Mouse (Mus musculus) intestine, embryonic 14.5 days (tissue): Measurements from ENCODE around the gene Gid8. TPM values are rescaled to one million over a fixed set of nuclear protein-coding genes. Genes with fewer than 3 reads are reported as not detected.

ENCODE experiments used
- ATAC-seq: fragments of 200-750 bp; cut with Nextera tagmentation; replicated peaks from 2 replicates; pipeline ENCODE4 v1.8.0; 2017; ENCODE audit warnings: low read depth, moderate number of reproducible peaks, moderate TSS enrichment, moderate library complexity; ENCODE audit not compliant: low FRiP score, low TSS enrichment
- DNase-seq: peaks from one replicate; pipeline ENCODE4 v3.0.0-alpha.2; 2018; ENCODE audit warnings: low spot score
- H3K27ac ChIP-seq: fragments of 300-500 bp; sonication (generic); 2 replicates; pipeline ENCODE4 v1.5.1; 2014; ENCODE audit warnings: low read depth, mild to moderate bottlenecking, control low read depth
- H3K27me3 ChIP-seq: fragments of 300-500 bp; sonication (generic); replicated peaks from 2 replicates; pipeline ENCODE4 v1.6.1; 2014; ENCODE audit warnings: low read length, control low read depth; ENCODE audit not compliant: control insufficient read depth, insufficient read depth
- H3K36me3 ChIP-seq: fragments of 300-500 bp; sonication (generic); 2 replicates; pipeline ENCODE4 v1.6.1; 2014; ENCODE audit warnings: low read length, control low read depth; ENCODE audit not compliant: control insufficient read depth, insufficient read depth
- H3K4me1 ChIP-seq: fragments of 300-500 bp; sonication (generic); replicated peaks from 2 replicates; pipeline ENCODE4 v1.6.1; 2014; ENCODE audit warnings: low read length, control low read depth, mixed read lengths; ENCODE audit not compliant: control insufficient read depth, insufficient read depth
- H3K4me2 ChIP-seq: fragments of 300-500 bp; sonication (generic); 2 replicates; pipeline ENCODE4 v1.6.1; 2014; ENCODE audit warnings: low read length
- H3K4me3 ChIP-seq: fragments of 300-500 bp; sonication (generic); 2 replicates; pipeline ENCODE4 v1.5.1; 2014; ENCODE audit warnings: low read depth, low read length, control low read depth, mixed read lengths
- H3K9ac ChIP-seq: fragments of 300-500 bp; sonication (generic); 2 replicates; pipeline ENCODE4 v1.6.1; 2014; ENCODE audit warnings: mild to moderate bottlenecking, low read length
- H3K9me3 ChIP-seq: fragments of 300-500 bp; sonication (generic); 2 replicates; pipeline ENCODE4 v1.6.1; 2016; ENCODE audit warnings: low read length, control low read depth; ENCODE audit not compliant: control insufficient read depth
- WGBS: fragments of 180-500 bp; shearing (Covaris S2); extraction: QIAGEN DNeasy Blood & Tissue Kit; methylation state at CpG from one replicate; pipeline ENCODE4 v1.1.7; 2014; 5-methylcytosine and 5-hydroxymethylcytosine counted together
- polyA plus RNA-seq: library from polyadenylated mRNA; unstranded; fragments of >200 nt; fragmentation: Nextera tagmentation; extraction: Ambion mirVana; gene quantifications from 2 replicates; pipeline ENCODE4 v1.2.1, GENCODE M21; 2014

Gene Gid8
- polyA plus RNA-seq, 1 experiment from 2014 or later, result 52.0 TPM

DNA sequence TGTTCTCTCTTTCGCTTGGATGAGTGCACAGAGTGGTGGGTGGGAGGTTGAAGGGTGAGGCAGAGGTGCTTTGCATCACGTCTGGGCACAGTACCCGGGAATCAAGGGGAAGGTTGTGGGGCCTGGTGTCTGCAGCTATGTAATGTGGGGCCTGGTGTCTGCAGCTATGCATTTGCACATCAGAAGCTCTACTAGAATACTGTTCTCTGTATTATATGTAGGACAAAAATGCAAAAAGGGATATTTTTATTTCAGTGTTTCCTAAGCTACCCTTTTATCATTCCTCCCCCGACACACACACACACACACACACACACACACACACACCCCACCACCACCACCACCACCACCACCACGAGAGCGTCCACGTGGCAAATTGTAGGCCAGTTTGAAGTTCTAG lies 25.3 kb downstream of the Gid8 start:
- Histone ChIP-seq H3K27me3 (no peaks in the 10 kb centered on the region), H3K4me2 (no peak overlapping the region), H3K9me3 (no peaks in the 10 kb centered on the region), H3K4me3 (no peak overlapping the region), H3K27ac (no peak overlapping the region), H3K4me1 (no peaks in the 10 kb centered on the region), H3K9ac (no peak overlapping the region), H3K36me3 (no peaks in the 10 kb centered on the region)
- DNase-seq, result no peak
- no peak for ATAC-seq
- 79% methylated on average over 7 of the region's 7 CpGs for WGBS

DNA sequence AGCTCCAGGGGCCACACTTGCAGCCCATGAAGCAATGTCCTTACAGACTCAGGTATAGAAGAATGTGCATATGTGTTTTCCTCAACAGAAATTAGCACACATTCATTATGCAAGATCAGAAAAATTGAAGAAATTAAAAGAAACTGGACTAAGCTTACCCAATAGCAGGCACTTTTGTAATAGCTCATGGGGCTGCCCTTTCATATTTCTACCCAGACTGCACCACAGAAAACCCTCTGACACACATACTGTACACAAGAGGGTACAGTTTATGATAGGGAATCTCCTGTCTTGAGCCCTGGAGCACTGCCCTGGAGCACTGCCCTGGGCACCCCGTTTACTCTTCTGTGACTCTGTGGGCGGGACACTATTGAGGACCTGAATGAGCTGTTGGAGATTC lies 28.1 kb downstream of the Gid8 start:
- DNase-seq, result no peak
- WGBS, result 66% methylated on average over 2 of the region's 2 CpGs
- H3K27ac ChIP-seq, result no peak overlapping the region
- no peaks in the 10 kb centered on the region for H3K27me3 ChIP-seq
- no peaks in the 10 kb centered on the region for H3K9me3 ChIP-seq
- H3K4me2 ChIP-seq, result no peak overlapping the region
- no peak overlapping the region for H3K9ac ChIP-seq
- no peaks in the 10 kb centered on the region for H3K4me1 ChIP-seq
- H3K4me3 ChIP-seq, result no peak overlapping the region
- no peak for ATAC-seq
- H3K36me3 ChIP-seq, result no peaks in the 10 kb centered on the region

DNA sequence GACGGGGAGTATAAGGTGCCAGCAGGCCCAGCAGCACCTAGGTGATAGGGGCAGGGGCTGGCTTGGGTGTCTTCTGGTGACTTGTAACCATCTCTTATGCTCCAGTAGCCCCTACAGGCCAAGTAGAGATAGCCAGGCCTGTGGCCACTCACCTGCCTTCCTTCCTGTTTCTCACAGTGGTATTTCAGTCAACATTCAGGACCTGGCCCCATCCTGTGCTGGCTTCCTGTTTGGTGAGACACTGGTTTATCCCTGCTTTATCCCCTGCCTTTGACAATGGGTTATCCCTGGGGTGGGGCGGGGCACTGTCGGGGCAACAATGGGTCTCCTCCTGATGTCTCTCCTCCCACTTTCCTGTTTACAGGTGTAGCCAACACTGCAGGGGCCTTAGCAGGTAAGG lies 30.4 kb downstream of the Gid8 start:
- no peak for DNase-seq
- no peak overlapping the region for H3K4me2 ChIP-seq
- H3K4me3 ChIP-seq, result no peak overlapping the region
- H3K36me3 ChIP-seq, result no peaks in the 10 kb centered on the region
- no peaks in the 10 kb centered on the region for H3K27me3 ChIP-seq
- no peak overlapping the region for H3K9ac ChIP-seq
- no peak for ATAC-seq
- WGBS, result 26% methylated on average over 3 of the region's 3 CpGs
- H3K27ac ChIP-seq, result no peak overlapping the region
- H3K9me3 ChIP-seq, result no peaks in the 10 kb centered on the region
- H3K4me1 ChIP-seq, result no peaks in the 10 kb centered on the region

DNA sequence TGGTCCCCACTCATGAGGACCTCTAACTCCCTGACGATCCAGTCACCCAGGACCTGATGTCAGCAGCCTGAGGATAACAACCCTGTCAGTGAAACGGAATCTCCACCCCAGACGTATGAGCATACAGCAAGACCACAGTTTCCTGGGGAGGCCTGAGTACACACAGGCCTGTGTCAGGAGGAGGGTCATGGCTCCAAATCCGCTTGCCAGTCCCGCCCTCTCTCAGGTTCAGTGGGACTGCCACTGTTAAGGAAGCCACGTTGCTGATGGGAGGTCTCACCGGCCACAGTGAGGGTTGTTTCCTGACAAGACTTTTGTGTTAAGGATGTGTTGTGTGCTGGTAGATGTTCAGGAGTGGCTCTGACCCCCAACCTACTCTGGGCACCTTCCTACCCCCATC lies 31.5 kb downstream of the Gid8 start:
- no peaks in the 10 kb centered on the region for H3K9me3 ChIP-seq
- H3K27ac ChIP-seq, result no peak overlapping the region
- H3K4me2 ChIP-seq, result no peak overlapping the region
- no peak overlapping the region for H3K9ac ChIP-seq
- ATAC-seq (no peak), DNase-seq (no peak)
- no peaks in the 10 kb centered on the region for H3K4me1 ChIP-seq
- H3K4me3 ChIP-seq, result no peak overlapping the region
- 65% methylated on average over 7 of the region's 7 CpGs for WGBS
- no peaks in the 10 kb centered on the region for H3K27me3 ChIP-seq
- no peaks in the 10 kb centered on the region for H3K36me3 ChIP-seq

DNA sequence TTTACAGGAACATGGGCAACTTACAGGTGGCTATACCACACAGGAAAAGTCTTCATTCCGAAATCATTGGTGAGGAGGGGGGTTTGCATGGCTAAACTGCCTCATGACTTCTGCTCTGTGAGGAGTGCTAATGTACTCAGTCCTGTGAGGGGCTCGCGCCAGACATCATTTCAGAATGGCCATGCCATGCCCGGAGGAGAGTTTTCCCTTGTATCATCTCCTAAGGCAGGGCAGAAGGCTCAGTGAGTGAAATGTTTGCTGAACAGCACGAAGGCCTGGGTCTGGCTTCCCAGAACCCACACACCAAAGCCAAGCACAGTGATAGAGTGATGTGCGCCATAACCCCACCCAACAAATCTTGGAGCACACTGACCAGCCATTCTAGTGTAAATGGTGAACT lies 32.9 kb downstream of the Gid8 start:
- H3K9me3 ChIP-seq, result no peaks in the 10 kb centered on the region
- H3K4me1 ChIP-seq, result no peaks in the 10 kb centered on the region
- H3K27ac ChIP-seq, result no peak overlapping the region
- no peaks in the 10 kb centered on the region for H3K27me3 ChIP-seq
- H3K4me2 ChIP-seq, result no peak overlapping the region
- WGBS, result 79% methylated on average over 6 of the region's 6 CpGs
- H3K4me3 ChIP-seq, result no peak overlapping the region
- no peak overlapping the region for H3K9ac ChIP-seq
- ATAC-seq, result no peak
- H3K36me3 ChIP-seq, result no peaks in the 10 kb centered on the region
- DNase-seq, result no peak

DNA sequence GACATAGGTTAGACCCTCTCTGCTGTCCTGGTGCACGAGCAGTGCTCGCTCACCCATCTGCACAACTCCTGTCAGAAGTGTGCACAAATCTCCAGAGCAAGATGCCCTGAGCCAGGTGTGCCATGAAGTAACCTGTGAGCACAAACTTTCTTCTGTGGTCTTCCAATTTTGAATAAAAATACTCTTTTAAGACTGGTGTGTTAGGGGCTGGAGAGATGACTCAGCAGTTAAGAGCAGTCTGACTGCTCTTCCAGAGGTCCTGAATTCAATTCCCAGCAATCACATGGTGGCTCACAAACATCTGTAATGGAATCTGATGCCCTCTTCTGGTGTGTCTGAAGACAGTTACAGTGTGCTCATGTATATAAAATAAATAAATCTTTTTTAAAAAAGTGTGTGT lies 33.4 kb downstream of the Gid8 start:
- no peak for ATAC-seq
- Histone ChIP-seq H3K27ac (no peak overlapping the region), H3K36me3 (no peaks in the 10 kb centered on the region), H3K9me3 (no peaks in the 10 kb centered on the region), H3K27me3 (no peaks in the 10 kb centered on the region), H3K9ac (no peak overlapping the region), H3K4me2 (no peak overlapping the region), H3K4me1 (no peaks in the 10 kb centered on the region; the same call in 1 of the 2 replicates), H3K4me3 (no peak overlapping the region)
- DNase-seq, result no peak
- 84% methylated on average over 2 of the region's 2 CpGs for WGBS

DNA sequence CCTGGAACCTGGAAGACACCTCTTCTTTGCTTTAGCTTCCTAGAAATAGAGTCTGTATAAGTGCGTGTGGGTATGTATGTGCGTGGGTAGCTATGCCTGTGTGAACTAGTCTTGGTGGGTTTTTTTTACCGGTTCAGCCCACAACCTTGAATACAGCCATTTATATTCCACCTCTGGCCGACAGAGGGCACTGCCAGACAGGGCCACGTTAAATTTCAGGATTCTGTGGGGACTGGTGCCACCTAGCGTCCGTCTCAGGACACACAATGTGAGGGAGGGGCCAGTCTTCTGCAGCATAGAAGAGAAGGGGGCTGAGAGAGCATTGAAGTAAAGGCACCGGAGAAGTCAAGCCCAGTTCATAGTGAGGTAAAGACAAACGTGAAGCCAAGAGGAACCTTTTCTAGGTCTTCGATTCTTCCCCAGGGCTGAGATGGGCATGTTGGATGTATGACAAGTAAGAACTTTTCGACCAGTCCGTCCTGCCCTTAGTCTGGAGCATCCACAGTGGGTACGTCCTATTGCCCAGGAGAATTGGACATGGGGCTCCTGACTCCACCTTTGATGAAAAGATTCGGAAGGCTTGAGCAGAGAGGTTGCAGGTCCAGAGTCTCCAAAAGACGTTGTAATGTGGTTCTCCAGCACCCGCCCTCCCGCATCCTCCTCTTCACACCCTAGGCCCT lies 35.5 kb downstream of the Gid8 start:
- peak; percentile 95 for DNase-seq
- no peak overlapping the region for H3K9ac ChIP-seq
- peak; percentile 77 for ATAC-seq
- no peaks in the 10 kb centered on the region; the same call in 1 of the 2 replicates for H3K4me1 ChIP-seq
- H3K4me2 ChIP-seq, result no peak overlapping the region
- H3K9me3 ChIP-seq, result no peaks in the 10 kb centered on the region
- no peak overlapping the region for H3K27ac ChIP-seq
- 33% methylated on average over 17 of the region's 17 CpGs for WGBS
- H3K36me3 ChIP-seq, result no peaks in the 10 kb centered on the region
- no peak overlapping the region for H3K4me3 ChIP-seq
- no peaks in the 10 kb centered on the region for H3K27me3 ChIP-seq

DNA sequence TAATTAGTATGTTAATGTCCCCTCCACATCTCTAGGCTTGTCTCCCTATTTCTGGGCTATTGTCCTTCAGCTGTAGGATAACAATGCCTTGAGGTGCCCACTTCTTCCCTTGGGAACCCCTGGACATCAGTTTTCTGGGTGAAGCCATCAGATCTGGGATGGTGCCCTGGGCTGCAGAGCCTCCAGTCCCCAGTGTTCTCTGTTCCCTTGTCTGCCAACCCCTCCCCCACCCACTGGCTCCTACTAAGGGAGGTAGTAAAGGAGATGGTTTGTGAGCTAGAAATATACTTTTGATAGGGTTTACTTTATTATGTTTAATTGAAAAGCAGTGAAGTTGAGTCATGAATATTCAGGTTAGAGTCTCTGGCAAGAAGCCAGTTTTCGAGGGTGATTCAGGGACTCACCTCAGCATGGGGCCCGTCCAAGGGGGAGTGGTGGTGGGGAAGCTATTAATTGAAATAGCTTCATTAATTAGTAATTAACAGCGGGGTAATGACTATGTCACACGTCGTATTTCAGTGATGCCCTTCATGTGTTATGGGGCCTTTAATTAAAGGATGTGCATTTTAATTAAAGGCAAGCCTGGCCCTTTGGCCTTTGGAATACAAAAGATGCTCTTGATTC lies 36.8 kb downstream of the Gid8 start:
- WGBS, result 51% methylated on average over 5 of the region's 5 CpGs
- H3K4me2 ChIP-seq, result no peak overlapping the region

DNA sequence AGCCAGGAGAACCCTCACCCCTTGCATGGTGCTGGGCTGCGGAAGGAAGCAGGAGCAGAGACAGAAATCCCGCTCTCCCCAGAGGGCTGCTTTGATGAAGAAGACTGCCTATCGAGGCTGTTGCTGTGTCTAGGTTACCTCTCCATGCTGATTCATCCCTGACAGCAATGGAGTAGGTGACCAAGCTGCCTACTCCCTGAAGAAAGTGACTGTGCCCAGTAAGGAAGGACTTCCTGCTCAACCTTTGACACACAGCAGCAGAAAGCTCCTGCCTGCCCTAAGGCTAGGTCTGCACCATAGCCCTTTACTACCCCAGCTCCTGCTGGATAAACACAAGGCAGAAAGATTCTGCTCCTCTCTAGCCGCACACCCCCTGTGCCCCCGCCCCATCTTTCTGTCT lies 39.0 kb downstream of the Gid8 start:
- H3K4me2 ChIP-seq, result no peak overlapping the region
- no peak for DNase-seq

More for the DNA sequence above, 36.8 kb downstream of the Gid8 start:
- Histone ChIP-seq H3K36me3 (no peaks in the 10 kb centered on the region), H3K27ac (no peak overlapping the region), H3K9me3 (no peaks in the 10 kb centered on the region), H3K27me3 (no peaks in the 10 kb centered on the region), H3K4me3 (no peak overlapping the region), H3K4me1 (no peaks in the 10 kb centered on the region; the same call in 1 of the 2 replicates), H3K9ac (no peak overlapping the region)
- DNase-seq (no peak), ATAC-seq (no peak)

More for the DNA sequence above, 39.0 kb downstream of the Gid8 start:
- Histone ChIP-seq H3K9me3 (no peaks in the 10 kb centered on the region), H3K4me3 (no peak overlapping the region), H3K9ac (no peak overlapping the region), H3K27ac (no peak overlapping the region), H3K4me1 (no peaks in the 10 kb centered on the region; the same call in 1 of the 2 replicates), H3K27me3 (no peaks in the 10 kb centered on the region), H3K36me3 (no peaks in the 10 kb centered on the region)
- ATAC-seq, result no peak
- 44% methylated on average over 5 of the region's 5 CpGs for WGBS
